Mouse (Mus musculus): ENCODE measurements around the gene Masp1. TPM values are rescaled to one million over a fixed set of nuclear protein-coding genes. Genes with fewer than 3 reads are reported as not detected.

Gene Masp1
- total RNA-seq, 4 experiments from 2014 or later = 9.8 to 15.4 (median 12.1) TPM

DNA sequence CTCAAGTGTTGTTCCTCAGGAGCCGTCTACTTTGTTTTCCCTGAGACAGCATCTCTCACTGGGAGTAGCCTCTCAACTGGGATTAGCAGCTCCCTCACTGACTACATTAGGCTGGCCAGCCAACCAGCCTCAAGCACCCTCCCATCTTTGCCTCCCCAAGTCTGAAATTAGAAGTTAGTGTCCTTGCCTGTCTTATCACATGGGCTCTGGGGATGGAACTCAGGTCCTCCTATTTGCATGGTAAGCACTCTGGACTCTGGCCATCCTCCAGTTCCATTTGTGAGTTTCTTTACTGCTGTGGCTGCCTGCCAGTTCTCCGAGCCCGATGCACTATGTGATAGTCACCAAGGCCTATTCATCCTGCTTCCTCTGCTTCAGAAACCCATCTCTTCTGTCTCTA, 4.8 kb downstream of the Masp1 start:
- DNase-seq (ENCODE audit: low spot score in 2 of 2) = no peak

DNA sequence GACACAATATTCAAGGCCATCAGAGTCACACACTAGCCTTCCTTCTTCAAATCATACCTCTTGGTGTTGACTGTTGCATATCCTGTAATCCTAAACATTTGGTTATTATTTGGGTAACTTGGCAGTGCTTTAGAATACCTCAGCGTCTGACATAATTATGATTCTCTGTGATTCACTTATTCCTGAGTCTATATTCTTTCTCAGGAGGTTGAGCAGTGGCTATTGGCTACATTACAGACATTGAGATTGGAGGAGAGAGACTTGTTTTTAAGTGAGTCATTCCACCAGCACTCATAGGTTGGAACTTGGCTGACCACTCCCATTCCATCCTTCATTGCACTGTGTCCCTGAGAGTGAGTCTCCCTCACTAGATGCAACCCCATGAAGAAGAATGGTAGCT, 7.2 kb downstream of the Masp1 start:
- no peak for DNase-seq (ENCODE audit: low spot score in 2 of 2)

DNA sequence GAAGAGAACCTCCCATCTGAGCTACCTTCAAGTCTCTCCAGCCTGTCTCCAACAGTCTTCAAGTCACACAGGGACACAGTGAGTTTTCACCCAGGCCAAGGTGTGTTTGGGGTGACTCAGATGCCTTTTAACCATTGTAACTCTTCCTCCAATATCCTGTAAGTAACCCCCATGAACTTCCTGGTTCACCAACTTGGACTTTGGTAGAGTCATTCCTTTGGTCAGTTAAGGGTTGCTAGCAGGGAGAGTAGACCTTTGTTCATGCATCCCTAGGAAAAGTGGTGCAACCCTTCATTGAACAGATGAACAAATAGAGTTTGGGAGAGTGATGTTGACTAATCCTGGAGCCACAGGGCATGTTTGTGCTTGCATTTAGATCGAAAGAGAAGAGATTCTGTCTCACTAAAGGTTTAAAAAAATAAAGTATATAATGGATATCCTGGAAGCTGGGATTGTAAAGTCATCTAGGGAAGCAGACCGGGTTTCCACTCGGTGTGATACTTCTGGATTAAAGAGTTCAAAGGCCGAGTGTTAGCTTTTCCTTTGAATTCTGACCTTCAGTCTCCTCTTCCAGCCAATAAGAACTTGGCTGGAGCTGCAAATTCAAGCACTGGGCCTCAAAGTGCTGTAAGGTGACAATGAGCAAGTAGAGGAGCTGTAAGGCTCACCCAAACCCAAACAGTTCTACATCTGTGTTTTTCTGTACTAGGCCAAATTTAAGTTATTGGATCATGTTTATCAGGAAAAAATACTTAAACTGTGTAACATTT, 9.3 kb downstream of the Masp1 start:
- no peak for DNase-seq (ENCODE audit: low spot score in 2 of 2)

DNA sequence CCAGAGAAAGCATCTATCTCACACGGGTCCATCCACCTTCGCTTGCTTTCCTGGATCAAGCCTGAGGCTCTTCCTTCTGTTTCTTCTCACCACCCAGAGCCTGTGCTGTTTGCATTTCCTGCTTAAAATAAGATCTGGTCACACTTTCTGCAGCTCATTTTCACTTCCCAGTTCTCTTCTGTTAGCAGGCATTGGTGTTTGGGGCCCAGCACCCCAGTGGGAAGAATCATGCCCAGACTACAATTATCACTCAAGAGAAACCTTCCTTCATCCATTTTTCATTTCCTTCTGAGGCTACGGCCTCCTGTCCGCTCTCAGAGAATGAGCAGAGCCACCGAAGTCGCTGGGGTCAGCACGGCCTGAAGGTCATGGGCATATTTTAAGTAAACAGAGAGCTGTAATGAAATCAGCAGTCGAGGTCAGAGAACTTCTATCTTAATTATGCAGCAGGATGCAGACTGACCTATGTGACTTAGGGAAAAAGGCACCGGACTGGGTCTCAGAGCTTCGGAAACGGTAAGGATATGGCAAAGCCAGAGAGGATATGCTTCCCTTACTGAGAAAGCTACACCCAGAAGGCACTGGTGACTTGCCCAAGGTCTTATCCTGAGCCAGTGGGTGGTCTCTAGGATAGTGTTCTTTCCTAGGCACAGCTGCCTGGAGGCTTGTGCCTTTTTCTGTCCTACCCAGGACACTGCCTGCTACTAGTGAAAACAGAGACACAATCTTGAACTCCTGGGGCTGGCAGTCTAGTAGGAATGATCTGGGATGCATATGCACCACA, 14.5 kb downstream of the Masp1 start:
- DNase-seq (ENCODE audit: low spot score in 2 of 2) = no peak

DNA sequence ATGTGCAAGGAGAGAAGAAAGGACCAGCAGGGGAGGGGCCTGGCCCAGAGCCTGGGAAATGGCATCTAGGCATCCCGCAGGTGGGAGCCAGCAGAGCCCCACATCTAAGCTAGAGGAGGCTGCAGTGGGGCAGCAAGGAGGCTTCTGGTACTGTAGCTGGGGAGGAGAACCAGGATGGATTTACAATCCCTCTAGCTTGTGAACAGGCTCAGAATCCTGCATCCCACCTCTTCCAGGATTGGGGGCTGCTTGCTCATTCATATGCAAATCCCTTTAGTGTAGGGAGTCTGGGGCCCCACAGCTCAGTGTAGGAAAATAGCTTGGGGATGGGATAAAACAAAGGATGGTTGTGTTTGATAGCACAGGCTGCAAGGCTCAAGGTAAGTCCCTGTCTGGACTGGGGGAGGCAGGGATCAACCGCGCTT, 16.3 kb downstream of the Masp1 start:
- DNase-seq (ENCODE audit: low spot score in 2 of 2) = no peak

DNA sequence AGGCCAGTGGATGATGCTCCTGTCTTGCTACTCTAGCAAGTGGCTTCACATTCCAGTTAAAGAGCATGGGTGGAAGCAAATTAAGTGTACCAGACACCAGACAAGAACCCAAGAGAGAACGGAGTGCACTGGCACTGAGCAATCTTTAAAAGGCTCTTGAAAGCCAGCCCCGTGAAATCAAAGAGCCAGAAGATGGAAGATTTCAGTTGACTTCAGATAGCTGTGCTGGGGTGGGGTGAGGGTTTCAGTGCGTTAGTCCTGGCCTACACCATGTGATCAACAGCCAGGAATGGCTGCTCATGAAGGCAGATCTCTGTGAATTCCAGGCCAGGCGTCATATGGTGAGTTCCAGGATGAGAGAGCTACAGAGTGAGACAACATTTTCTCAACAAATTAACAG, 17.3 kb downstream of the Masp1 start:
- DNase-seq (ENCODE audit: low spot score in 2 of 2) = no peak

DNA sequence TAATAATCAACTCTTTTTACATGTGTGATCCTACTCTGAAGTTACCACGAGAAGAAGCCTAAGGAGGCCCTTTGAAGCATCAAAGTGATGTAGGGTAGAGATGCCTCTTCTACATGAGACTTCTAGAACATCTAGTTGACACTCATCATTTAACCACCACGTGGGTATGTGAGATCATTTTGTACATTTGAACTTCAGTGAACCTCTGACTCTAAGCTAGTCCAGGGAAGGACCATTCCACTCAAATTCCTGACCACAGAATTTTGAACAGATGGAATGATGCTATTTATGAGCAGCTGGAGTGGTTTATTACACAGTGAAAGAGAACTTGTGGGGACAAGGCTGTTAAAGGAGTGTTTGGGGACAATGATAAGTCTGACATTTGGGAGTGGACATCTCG, 18.1 kb downstream of the Masp1 start:
- DNase-seq (ENCODE audit: low spot score in 2 of 2) = no peak

DNA sequence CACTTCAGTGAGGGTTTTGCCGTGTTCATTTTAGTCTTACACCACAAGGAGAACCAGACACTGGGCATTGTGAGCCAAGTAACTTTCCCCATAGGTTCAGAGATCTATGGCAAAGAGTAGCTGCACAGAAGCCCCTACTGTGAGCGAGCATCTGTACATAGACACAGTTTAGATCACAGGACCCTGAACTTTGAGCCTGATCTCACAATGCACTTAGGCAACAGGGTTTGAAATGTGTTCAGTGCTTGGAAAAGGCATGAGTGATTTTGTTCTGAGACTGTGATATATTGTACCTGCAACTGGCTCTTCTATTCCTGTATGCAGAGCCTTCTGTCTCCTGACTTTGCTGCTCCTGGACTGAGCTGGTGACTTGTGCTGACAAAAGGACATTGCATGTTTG, 19.3 kb downstream of the Masp1 start:
- DNase-seq (ENCODE audit: low spot score in 2 of 2) = no peak

DNA sequence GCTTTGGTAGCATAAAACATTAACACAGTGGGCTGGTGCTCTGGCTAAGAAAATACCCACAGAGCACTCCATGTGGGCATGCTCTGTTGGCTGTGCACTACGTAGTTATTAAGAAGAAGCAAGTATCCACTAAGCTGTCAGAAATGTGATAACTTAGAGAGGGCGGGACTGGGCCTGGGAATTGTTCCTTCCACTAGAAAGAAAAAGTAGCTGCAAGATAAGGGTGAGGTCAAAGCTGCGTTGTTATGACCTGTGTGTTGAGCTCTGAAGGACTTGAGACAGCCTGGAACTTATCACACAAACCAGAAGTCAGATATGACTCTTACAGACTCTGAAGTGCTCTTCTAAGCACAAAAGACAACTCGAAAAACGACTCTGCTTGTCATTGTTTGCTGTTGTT, 20.1 kb downstream of the Masp1 start:
- DNase-seq (ENCODE audit: low spot score in 2 of 2) = no peak

DNA sequence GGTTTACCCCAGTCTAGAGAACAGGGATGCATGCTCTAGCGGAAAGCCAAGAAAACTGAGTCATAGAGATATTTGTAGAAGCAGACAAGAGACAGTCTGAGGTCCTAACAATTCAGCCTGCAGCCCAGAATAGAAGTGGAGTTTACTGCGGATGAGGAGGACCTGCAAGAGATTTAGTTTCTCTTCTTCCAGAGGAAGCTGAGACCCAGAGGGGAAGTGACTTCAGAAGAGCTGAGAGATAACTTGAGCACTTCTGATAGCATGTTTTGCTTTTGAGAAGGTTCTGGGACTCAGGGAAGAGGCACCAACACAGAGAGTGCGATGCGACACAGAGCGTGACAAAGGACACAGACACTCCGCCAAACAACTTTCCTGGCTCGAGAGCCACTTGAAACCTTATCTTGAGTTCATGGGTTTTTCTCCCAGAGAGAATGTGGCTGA, 21.9 kb downstream of the Masp1 start:
- no peak for DNase-seq (ENCODE audit: low spot score in 2 of 2)

DNA sequence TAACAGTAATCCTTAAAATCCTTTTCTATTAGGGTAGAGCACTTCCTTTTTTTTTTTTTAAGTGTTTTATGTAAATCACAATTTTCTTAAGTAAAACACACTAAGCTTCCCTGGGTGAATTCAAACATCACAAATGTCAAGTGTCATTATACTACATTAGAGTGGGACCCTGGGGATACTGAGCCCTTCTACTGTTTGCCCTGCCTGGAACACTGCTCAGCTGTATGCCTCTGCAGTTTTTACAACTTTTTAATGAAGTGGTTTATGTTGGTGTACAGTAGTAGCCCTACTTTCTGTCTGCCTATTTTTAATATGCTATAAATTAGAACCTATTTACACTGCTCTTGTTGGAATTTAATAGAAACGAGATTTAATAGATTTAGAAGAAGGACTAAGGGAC, 22.7 kb downstream of the Masp1 start:
- no peak for DNase-seq (ENCODE audit: low spot score in 2 of 2)

DNA sequence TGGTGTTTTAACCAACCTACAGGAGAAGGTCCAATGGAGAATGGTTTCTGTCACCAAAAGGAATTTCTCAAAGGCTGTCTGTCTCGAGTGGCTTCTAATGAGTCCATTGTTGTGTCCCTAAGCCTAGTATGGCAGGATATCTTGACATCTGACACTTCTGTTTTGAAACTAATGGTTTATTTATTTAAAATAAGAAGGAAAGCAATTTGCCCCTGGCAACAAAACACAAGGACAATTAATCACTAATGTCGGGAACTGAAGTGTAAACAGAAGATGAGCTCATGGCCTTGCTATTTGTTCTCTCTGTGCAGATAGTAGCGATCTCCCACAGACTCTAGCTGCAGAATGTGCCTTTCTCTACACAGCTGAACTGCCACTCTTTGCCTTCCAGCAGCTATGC, 23.2 kb downstream of the Masp1 start:
- DNase-seq (ENCODE audit: low spot score in 2 of 2) = no peak

DNA sequence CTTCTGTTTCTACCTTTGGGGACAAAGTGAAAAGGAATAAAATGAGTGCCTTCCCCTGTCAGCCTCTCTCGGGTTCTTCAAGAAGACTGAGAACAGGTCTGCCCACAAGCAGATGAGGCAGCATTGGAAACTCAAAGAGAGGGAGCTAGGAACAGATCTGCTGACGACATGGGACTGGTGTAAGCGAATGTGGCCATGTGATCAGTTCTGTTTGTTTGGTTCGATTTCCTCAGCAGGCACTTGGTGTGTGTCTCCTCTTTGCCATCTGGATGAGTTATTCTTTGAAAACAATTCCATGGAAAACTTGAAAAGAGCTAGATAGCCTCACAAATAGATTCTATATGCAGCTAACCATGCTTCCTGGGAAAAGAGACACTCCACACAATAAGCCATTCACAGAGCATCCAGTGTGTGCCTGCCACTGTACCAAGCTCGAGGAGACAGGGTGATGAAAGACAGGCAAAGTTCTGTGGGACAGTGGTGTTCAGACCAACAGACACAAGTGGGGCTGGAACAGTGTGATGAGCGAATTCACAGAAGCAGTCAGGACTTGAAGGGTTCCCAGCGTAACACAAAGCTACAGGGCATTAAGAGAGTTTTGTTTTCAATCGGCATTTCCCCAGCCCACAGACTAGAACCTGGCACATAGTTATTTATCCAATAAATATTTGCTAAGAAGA, 24.2 kb downstream of the Masp1 start:
- no peak for DNase-seq (ENCODE audit: low spot score in 2 of 2)

DNA sequence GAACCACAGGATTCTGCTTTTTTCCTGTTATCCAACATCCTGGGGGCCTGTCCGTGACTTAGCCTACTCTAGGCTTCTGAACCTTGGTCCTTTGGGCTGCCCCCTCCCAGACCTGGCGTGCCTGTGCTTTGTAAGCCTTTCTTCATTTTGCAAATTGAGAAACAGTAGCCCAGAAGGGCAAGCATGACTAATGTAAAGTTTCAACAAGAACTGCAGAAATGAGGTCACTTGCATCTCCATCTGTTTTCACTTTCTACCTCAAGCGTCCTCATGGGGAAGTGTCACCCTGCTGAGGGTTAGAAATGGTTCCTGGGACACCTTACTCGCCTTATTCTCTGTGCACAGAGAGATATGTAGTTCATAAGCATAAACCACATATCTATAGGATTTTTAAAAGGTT, 27.8 kb downstream of the Masp1 start:
- DNase-seq (ENCODE audit: low spot score in 2 of 2) = no peak

DNA sequence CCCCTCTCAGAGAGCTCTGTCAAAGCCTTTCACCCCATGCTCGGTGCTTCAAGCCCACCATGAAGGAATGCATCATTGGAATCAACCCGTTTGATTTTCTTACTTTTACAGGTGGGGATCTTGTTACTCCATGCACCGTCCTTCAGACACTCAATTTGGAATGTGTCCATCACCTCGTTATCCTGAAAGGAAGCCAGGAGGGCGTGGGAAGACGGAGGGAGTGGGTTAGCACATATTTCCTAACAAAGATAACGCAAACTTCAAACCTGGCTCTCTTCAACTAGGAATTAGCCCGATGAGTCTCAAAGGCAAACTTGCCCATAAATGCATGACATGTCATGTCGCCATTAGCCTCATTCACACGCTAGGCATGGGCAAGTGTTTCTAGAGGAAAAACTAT, 37.3 kb downstream of the Masp1 start:
- DNase-seq (ENCODE audit: low spot score in 2 of 2) = no peak

DNA sequence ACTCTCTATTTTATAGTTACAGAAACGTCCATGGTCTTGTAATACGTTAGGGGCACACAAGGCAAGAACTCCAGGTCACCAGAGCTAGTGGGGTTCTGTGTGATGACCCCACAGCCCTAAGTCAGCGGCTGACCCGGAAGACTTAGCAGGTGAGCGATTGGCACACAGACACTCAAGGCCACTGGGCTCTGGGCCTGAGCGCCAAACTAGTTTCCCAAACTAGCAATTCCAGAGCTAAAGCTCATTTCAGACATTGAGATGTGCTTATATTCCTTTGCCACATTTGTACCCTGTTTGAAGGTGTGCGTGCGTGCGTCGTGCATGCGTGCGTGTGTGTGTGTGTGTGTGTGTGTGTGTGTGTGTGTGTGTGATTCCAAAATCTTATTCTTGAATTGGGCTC, 37.8 kb downstream of the Masp1 start:
- DNase-seq (ENCODE audit: low spot score in 2 of 2) = no peak

DNA sequence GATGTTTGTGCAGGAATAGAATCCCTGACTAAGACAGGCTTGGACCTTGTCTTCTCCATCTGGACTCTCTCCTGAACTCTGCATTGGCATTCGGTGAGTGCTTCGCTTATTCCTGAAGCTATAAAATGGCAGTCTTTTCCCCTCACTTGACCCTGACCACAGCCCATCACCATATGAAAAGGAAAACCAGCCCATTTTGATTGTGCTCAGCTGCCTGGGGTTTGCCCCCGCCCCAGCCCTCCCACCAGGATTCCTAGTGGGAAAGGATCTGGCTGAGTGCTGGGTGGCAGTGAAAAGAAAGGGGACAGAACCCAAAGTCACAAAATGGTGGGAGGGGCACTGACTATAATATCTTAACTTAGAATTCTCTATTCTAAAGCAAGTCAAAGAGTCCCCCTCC, 38.4 kb downstream of the Masp1 start:
- no peak for DNase-seq (ENCODE audit: low spot score in 2 of 2)

DNA sequence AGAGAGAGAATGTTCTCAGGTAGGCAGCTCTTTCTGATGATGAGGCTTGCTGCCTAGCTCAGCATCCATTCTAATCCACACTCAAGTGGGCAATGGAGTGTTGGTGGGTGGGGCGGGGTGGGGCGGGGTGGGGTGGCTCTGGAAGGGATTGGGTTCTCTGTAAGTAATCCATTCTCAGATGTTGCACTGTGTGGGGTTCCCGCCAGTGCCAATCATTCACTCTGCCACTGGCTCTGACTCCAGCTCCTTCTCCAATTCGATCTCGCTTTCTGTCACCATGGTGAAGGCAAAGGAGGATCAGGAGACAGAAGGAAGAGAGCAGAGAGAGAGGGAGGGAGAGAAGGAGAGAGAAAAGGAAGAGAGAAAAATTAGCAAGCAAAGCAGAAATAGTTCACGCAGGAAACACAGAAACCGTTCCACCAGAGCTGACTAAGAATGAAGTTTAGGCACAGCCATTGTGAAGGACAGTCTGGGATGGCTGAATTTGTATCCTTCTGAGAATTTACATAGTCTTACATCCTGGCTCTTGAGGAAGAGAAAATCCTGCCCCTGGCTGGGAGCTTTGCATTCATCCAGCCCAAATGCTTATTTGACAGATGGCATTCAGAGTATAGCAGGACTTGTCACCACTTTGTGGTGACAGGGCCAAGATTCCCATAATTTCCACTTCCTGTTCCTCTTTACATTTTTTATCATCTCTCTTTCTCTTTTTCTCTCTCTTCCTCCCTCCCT, 40.6 kb downstream of the Masp1 start:
- DNase-seq (ENCODE audit: low spot score in 2 of 2) = no peak

DNA sequence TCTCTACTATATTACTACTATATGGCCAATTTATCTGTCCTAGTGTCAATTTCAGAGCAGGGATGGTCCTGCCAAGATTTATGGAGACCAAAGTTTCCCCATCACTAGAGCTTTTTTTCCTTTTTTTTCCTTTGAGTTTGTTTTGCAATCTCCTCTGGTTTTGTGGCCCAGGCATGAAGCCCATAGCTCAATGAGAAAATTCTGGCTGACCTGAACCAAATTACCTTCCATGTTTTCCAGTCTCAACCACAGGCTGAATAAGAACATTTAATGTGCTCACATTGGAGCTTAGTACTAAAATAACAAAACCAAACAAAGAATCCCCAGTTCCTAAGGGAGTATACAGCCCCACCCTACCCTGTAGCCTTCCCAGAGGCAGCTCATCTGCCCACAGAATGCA, 44.0 kb downstream of the Masp1 start:
- DNase-seq (ENCODE audit: low spot score in 2 of 2) = no peak

DNA sequence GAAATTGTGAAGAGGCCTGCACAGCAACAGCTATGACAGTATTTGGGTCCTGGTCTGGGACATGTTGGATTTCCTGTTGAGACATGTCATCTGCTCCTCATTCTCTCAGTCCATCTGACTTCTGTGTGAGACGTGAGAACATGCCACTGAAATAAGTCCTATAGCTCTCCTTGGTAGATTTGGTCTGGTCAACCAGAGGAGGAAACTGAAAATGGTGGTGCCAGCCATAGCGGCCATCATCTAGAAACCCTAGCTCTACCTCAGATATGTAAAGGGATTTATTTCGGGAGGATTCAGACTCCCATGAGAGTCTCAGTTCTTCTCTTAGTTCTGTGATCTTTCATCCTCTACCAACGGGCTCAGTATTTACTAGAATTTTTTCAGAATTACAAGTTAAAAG, 45.0 kb downstream of the Masp1 start:
- no peak for DNase-seq (ENCODE audit: low spot score in 2 of 2)

DNA sequence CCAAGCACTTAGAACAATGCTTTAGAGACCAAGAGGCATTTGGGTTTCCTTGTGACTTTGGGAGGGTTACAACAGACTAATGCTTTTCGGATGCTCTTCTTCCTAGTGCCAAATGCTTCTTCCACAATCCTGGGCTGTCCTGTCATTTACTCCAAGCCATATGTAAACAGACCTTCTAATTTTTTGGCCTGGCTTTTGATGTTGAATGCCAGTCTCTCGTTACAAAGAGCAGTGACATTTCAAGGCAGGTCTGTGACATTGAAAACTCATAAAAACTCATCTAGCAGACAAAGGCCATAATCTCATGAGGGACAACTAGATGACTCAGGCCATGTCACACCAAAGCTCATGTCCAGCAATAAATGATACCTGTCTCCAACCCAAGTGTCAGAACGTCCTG, 48.6 kb downstream of the Masp1 start:
- DNase-seq (ENCODE audit: low spot score in 2 of 2) = no peak

DNA sequence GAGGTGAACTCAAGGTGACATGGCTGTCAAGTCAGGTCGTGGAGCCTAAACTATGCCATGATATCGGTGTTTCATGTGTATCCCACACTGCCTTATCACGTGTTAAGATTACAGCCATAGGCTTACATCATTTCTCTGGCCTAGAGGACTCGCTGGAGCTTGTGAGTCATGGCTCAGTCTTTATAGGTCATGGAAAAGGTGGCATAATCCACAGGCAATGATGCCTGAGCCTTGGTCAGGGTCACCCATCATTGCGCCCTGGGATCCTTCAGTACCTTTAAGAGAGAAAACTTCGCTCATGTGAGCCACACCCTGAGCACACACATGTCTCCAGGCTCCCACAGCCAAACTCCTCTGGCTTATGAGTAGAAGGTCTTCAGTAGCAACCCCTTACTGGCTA, 49.1 kb downstream of the Masp1 start:
- DNase-seq (ENCODE audit: low spot score in 2 of 2) = no peak

Data from layer of hippocampus, adult 8-10 months (tissue).